Mouse (Mus musculus) forebrain, postnatal 0 days (tissue): ENCODE measurements around the gene Sec13. TPM values are rescaled to one million over a fixed set of nuclear protein-coding genes. Genes with fewer than 3 reads are reported as not detected.

ENCODE experiments used
- ATAC-seq: fragments of 200-750 bp; cut with Nextera tagmentation; 2 replicates; pipeline ENCODE4 v1.8.0; 2017; ENCODE audit warnings: mild to moderate bottlenecking, moderate library complexity
- DNase-seq: peaks from one replicate; pipeline ENCODE4 v3.0.0-alpha.2; 2015
- H3K27ac ChIP-seq: fragments of 300-500 bp; sonication (generic); 2 replicates; pipeline ENCODE4 v1.5.1; 2014; ENCODE audit warnings: low read depth, mild to moderate bottlenecking, antibody characterized with exemption, low read length, moderate library complexity, mixed read lengths
- H3K27me3 ChIP-seq: fragments of 300-500 bp; sonication (generic); 2 replicates; pipeline ENCODE4 v1.6.1; 2014; ENCODE audit warnings: mild to moderate bottlenecking, low read length, mixed read lengths; ENCODE audit not compliant: insufficient read depth
- H3K36me3 ChIP-seq: fragments of 300-500 bp; sonication (generic); 2 replicates; pipeline ENCODE4 v1.6.1; 2014; ENCODE audit warnings: mild to moderate bottlenecking, moderate library complexity; ENCODE audit not compliant: insufficient read depth
- H3K4me1 ChIP-seq: fragments of 300-500 bp; sonication (generic); 2 replicates; pipeline ENCODE4 v1.6.1; 2014; ENCODE audit warnings: antibody characterized with exemption; ENCODE audit not compliant: insufficient read depth
- H3K4me2 ChIP-seq: fragments of 300-500 bp; sonication (generic); 2 replicates; pipeline ENCODE4 v1.6.1; 2014; ENCODE audit warnings: low read depth, mild to moderate bottlenecking, moderate library complexity
- H3K4me3 ChIP-seq: fragments of 300-500 bp; sonication (generic); 2 replicates; pipeline ENCODE4 v1.5.1; 2014; ENCODE audit warnings: low read depth, low read length, mixed read lengths
- H3K9ac ChIP-seq: fragments of 300-500 bp; sonication (generic); 2 replicates; pipeline ENCODE4 v1.6.1; 2014; ENCODE audit warnings: mild to moderate bottlenecking
- H3K9me3 ChIP-seq: fragments of 300-500 bp; sonication (generic); 2 replicates; pipeline ENCODE4 v1.6.1; 2016; ENCODE audit warnings: low read length
- CTCF ChIP-seq: sonication (generic); IDR thresholded peaks from 2 replicates; pipeline ENCODE4 v1.5.1; 2016; ENCODE audit warnings: antibody characterized with exemption, control low read depth, low read depth
- WGBS: fragments of 180-500 bp; shearing (Covaris S2); extraction: QIAGEN DNeasy Blood & Tissue Kit; methylation state at CpG from one replicate; pipeline ENCODE4 v1.1.7; 2014; 5-methylcytosine and 5-hydroxymethylcytosine counted together
- microRNA-seq, 2 experiments: library from miRNA; unstranded; fragments of <30 nt; microRNA quantifications; one replicate each; pipeline ENCODE4; 2016
- polyA plus RNA-seq: library from polyadenylated mRNA; unstranded; fragments of >200 nt; fragmentation: Nextera tagmentation; extraction: Ambion mirVana; gene quantifications from 2 replicates; pipeline ENCODE4 v1.2.1, GENCODE M21; 2015
- total RNA-seq: library from RNA; depleted of rRNA; stranded (reverse); fragments of >200 nt; gene quantifications from 2 replicates; pipeline ENCODE4 v1.2.3, GENCODE M21; 2014; rRNA removed

Gene Sec13
- total and polyA plus RNA-seq, 2 experiments from 2014 or later = 167 to 183 TPM

DNA sequence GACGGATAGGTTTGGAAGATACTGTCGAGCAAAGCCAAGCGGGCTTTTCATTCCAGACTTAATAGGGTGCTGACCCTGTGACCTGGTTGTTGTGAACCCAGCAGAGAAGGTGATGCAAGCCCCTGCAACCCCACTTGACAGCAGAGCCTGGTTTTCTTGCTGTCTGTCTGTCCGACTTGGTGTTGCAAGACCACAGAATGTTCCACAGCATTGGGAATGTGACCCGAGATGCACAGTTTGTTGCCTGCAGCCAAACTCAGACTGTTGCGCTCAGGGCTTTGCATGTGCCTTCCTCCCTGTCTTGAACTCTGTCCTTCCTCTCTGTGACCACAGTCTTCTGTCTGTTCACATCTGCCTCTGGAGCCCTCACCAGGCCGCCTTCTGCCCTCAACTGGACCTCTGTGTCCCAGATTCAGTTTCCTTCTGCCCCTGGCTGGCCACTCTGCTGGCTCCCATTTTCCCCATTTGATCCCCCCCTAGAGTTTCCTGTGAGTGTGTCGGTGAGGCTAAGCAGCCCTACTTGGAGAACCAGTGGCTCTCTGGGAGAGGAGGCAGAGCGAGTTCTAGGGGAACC, 60.5 kb downstream of the Sec13 start:
- TF ChIP-seq CTCF = no peak
- Histone ChIP-seq H3K36me3 (no peaks in the 10 kb centered on the region), H3K27ac (no peak overlapping the region), H3K4me3 (no peak overlapping the region), H3K9me3 (no peaks in the 10 kb centered on the region), H3K27me3 (no peaks in the 10 kb centered on the region), H3K4me2 (no peak overlapping the region), H3K9ac (no peak overlapping the region), H3K4me1 (no peaks in the 10 kb centered on the region)
- DNase-seq = no peak
- ATAC-seq = no peak
- 87% methylated on average over 9 of the region's 9 CpGs for WGBS

- H3K4me3 ChIP-seq = no peak overlapping the region
- H3K9ac ChIP-seq = no peak overlapping the region
- H3K27ac ChIP-seq = no peak overlapping the region
- 0 out of 2 replicates have a peak, but pooled peaks have one; percentile 47 for ATAC-seq
- WGBS = 70% methylated on average over 14 of the region's 14 CpGs
- H3K4me2 ChIP-seq = no peak overlapping the region
- H3K36me3 ChIP-seq = no peaks in the 10 kb centered on the region
- H3K4me1 ChIP-seq = no peaks in the 10 kb centered on the region
- H3K27me3 ChIP-seq = no peaks in the 10 kb centered on the region
- no peak for DNase-seq
- no peak for TF ChIP-seq CTCF
- H3K9me3 ChIP-seq = no peaks in the 10 kb centered on the region
Observed at GRCm38 (mm10) chr6:113678246-113679012, 62.1 kb downstream of the Sec13 start.

Small RNA genes lying within 50 kb of the gene (microRNA-seq; reads per million reads assigned to microRNA genes)
- 1.7 to 3.1 reads per million in 2 experiments for gene Mir7042

Other genes starting within 250 kb of the Sec13 start
- 17.1 and 18.0 TPM in 2 replicates for gene Prrt3, start 238.8 kb downstream of the Sec13 start, total RNA-seq
- gene Prrt3, start 238.8 kb downstream of the Sec13 start, polyA plus RNA-seq = 9.6 and 13.5 TPM in 2 replicates
- 80.4 and 91.8 TPM in 2 replicates for gene Emc3, start 209.1 kb downstream of the Sec13 start, total RNA-seq
- 118 TPM in 2 replicates for gene Emc3, start 209.1 kb downstream of the Sec13 start, polyA plus RNA-seq
- 2.2 and 4.4 TPM in 2 replicates for gene Fancd2, start 209.1 kb downstream of the Sec13 start, total RNA-seq
- 1.3 and 1.6 TPM in 2 replicates for gene Fancd2, start 209.1 kb downstream of the Sec13 start, polyA plus RNA-seq
- gene Fancd2os, start 140.0 kb downstream of the Sec13 start, total RNA-seq = not detected in 2 replicates
- not detected in 2 replicates for gene Fancd2os, start 140.0 kb downstream of the Sec13 start, polyA plus RNA-seq
- gene Brk1, start 136.0 kb downstream of the Sec13 start, total RNA-seq = 217 and 235 TPM in 2 replicates
- gene Brk1, start 136.0 kb downstream of the Sec13 start, polyA plus RNA-seq = 306 and 340 TPM in 2 replicates
- gene Vhl, start 116.8 kb downstream of the Sec13 start, total RNA-seq = 92.7 and 94.1 TPM in 2 replicates
- gene Vhl, start 116.8 kb downstream of the Sec13 start, polyA plus RNA-seq = 71.6 and 76.5 TPM in 2 replicates
- 4.5 and 5.9 TPM in 2 replicates for gene Irak2, start 102.3 kb downstream of the Sec13 start, total RNA-seq
- 1.8 and 3.5 TPM in 2 replicates for gene Irak2, start 102.3 kb downstream of the Sec13 start, polyA plus RNA-seq
- gene Tatdn2, start 43.7 kb downstream of the Sec13 start, total RNA-seq = 67.0 and 69.2 TPM in 2 replicates
- gene Tatdn2, start 43.7 kb downstream of the Sec13 start, polyA plus RNA-seq = 1.4 and 1.7 TPM in 2 replicates
- not detected in 2 replicates for gene Ghrl, start 20.9 kb downstream of the Sec13 start, total RNA-seq
- gene Ghrl, start 20.9 kb downstream of the Sec13 start, polyA plus RNA-seq = 0.61 TPM in 1 of 2 replicates, not detected in the other